Mouse (Mus musculus) cerebellum, adult 11-12 months (tissue): Measurements from ENCODE around the gene Myo6.

Experiments
- DNase-seq: peaks from one replicate; pipeline ENCODE4 v3.0.0; 2022

Myo6 gene

DNA sequence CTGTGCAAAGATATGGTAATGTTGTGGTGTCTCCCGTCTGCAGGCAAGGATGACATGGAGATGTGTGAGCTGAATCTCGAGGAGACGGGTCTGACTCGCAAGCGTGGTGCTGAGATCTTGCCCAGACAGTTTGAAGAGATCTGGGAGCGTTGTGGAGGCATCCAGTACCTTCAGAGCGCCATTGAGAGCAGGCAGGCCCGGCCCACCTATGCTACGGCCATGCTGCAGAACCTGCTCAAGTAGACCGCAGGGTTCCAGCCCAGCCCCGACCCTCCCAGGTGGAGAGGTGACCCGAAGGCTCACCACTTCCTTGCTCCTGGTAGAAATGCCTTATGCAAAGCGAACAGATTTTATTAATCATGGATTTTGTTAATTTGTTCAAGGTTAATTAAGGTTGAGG, 142.8 kb downstream of the Myo6 start:
- no peak for DNase-seq

DNA sequence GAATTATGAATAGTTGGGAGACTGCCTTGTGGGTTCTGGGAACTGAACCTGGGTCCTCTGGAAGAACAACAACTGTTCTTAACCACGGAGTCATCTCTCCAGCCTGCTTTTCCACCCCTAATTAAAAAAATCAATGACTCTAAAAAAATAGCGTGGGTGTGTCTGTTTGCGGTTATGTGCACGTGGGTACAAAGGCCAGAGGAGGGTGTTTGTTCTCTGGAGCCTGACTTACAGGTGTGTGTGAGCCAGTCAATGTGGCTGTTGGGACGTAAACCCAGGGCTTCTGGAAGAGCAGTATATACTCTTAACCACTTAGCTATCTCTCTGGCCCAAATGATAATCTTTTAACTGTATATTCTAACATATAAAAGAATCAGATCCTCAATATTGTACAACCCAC, 148.8 kb downstream of the Myo6 start:
- DNase-seq, result no peak

DNA sequence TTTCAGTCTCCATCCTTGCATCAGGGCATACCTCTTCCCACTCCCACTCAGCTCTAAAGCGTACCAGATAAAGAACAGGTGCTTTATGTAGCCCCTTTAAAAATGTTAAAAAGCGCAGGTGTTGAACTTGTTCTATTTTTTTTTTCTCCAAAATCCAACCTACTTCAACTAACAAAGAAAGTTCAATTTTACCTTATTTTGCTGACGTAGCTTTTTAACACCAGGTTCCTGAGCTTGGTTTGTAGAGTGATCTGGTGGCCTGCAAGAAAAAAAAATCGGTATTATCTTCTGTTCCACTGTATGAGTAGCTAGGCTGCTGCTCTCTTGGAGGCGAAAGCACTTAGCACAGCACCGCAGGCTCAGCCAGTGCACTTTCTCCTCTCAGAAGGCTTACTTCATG, 151.1 kb downstream of the Myo6 start:
- no peak for DNase-seq

DNA sequence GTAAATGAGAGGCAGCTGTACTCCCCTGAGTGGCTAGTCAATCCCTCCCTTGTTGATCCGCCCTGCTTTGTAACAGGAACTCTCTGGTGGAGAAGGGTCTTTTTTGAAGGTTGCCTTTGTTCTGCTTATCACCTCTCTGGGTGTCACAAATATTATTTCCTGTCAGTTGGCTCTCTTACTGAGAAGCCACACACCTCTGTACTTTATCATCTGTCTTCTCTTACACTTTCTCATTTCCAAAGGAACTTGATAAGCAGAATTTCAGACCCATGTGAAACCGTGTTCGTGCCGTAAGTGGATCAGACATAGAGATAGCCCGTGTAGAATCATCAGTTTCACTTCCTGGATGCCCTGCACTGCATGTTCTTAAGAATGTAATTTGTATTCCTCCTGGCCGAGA, 153.2 kb downstream of the Myo6 start:
- DNase-seq, result no peak

DNA sequence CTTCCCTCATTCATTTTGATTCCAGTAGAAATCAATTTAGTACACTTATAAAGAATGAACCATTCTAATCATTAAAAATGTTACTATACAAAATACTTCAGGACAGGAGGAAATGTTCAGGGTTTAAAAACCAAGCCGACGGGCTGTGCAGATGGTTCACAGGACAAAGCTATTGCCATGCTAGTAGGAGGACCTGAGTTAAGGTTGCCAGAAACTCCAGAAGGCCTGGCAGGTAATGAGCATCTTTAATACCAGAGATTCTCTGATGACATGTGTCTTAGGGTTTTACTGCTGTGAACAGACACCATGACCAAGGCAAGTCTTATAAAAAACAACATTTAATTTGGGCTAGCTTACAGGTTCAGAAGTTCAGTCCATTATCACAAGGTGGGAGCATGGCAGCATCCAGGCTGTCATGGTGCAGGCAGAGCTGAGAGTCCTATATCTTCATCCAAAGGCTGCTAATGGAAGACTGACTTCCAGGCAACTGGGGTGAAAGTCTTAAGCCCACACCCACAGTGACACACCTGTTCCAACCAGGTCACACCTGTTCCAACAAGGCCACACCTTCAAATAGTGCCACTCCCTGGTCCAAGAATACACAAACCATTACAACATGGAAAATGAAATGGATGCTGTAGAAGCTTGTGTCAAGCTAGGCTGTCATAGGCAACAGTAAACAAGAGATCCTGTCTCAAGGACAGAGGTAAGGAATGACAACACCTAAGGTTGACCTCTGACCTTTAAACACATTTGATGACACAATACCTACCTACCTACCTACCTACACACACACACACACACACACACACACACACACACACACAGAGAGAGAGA, 156.4 kb downstream of the Myo6 start:
- peak; percentile 8 for DNase-seq

DNA sequence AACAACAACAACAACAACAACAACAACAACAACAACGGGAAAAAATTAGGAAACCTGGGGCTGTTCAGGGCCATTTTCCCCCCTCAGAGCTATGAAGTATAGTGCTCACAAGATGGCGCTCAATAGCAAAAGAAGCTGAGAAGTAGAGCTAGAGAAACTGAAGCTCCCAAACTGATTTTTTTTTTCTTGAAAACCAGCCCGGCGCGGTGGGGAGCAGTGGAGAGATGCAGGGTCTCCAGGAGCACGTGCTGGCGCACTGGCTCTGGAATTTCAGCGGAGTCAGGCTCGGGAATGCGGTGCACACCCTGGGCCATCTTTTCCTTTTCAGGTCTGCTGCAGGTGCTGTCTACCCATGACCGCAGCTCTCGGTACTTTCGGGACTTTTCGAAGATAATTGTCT, 167.3 kb downstream of the Myo6 start:
- DNase-seq, result no peak

DNA sequence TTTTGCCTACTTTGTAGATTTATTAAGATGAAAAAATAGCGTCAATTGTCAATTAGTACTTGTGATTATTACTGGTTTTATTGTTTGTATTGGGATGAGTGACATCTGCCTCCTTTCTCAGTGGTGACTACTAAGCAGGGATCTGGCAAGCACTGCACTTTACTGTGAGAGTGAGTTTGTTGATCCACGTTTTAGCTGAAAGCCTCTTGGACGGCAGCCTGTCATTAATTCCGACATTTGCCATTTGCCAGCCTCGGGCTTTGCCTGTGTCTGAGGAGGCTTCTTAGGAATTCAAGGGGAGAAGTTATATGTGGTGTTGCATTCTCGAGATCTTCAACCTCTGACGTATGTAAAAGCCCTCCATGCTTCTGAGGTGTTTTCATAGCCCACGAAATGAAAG, 168.6 kb downstream of the Myo6 start:
- DNase-seq, result no peak

DNA sequence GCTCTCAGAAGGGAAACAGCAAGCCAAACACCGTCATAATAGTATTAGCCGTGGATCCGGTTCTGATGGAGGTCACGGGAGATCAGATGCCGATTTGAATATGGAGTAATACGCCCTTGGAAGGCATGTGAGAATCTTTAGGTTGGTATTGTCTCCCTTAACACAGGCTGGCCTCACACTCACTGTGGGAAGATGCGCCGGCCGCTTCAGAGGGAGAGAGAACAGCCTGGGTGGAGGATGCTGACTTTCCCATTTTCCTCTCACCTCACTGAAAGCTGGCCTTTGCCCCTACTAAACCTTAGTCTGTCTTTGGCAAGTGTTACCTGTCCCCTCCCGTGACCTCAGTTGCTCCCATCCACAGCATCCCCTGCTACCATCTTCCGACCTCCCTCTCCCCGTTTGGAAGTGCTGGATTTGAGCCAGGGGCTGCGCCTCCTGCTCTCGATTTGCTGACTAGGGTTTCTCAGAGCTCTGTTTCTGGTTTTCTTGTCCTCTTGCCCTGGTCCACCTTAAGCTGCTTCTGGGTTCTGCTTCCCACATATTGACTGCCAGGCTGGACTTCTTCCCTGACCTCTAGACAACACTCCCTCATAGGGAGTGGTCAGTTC, 169.3 kb downstream of the Myo6 start:
- no peak for DNase-seq

DNA sequence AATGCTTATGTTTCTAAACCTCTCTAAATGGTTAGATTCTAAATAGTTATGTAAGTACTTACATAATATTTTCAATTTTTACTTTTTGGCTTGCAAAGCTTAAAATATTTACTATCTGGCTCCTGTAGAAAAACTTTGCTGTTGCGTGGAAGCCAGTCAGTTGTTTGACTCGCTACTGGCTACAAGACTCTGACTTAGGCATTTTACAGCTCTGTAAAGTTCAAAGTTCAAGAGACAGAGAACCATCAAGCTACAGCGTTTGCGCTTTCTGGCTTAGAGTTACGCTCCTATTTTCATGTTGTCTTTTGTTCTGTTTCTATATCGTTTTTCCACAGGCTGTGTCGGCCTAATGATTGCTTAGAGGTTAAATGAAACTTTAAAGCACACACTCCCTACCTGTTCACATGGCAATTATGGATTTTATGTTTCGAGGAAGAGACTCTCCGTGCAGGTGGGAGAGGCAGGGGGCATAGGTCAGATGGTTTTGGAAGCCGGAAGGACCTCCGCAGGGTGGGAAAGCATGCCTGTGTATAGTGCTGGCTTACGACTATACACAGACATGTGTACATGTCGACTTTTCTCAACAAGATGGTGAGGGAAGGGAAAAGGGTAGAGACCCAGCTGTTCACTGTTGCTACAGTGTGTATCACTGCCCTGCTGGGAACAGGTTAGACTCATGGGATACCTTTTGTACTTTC, 171.0 kb downstream of the Myo6 start:
- no peak for DNase-seq

DNA sequence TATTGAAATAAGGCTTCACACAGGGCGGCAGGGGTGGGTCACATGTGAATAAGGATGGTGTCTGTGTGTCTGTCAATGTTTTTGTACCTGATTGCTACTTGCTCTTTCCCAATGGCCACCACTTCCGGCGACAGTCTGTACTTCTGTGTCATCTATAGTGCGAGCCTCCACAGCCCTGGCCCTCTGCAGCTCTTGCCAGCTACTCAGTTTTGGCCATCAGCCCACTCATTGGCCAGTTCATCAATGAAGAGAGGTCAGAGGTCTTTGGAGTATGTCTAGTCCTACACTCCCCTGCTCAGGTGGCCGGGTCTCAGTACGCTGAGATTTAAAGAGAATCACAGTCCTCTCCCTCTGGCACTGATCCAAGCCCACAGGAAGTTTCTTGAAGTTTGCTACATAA, 173.2 kb downstream of the Myo6 start:
- DNase-seq, result no peak

DNA sequence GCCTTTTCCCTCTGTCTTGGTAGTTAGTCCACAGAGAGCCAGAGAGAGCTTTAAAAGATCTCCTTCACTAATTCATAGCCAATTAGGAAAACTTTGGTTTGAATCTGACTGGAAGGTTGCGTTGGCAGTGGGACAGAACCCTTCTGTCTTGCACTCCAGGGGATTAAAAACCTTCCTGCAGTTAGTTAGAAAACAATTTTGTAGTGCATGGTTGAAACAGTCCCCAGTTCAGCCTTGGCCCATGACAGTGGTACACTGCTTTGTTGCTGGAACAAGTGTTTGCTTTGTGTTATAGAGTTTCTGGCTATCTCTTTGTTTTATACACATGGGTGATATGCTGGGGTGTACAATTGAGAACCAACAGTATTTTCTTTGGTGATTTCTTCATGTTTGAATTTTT, 176.1 kb downstream of the Myo6 start:
- no peak for DNase-seq

DNA sequence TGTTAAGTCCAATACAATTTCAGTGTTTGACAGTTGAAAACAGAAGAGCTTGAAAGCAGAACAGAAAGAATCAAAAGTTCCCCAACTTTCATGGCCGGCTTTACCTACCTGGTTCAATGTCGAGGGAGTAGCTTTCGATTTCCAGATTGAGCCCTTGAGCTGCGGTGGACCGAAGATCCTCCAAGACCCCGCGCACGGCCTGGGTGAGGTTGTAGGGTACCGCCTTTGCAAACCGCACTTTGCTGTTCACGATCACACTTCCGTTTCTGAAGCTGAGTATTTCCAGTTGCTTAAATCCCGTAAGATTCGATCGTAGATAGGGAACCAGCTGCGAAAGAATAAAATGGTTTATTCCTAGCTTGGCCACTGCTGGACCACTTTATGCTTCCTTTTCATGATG, 176.9 kb downstream of the Myo6 start:
- DNase-seq, result no peak

DNA sequence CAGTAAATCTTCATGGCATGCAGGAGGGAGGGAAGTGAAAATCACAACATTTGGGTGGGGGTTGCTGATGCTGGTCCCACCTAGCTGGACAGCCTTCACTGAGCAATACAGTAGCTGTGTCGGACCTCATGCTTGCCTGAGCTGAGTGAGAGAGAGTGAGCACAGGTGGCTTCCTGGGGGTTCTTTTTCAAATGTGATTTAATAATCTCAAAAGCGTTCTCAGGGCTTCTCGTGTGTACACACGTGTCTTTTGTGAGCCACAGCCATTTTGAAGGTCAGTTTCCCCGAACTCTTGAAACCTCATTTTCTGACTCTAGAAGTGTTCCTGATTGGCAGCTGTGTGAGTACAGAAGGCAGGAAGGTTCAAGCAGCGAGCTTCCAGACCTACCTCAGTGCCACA, 177.7 kb downstream of the Myo6 start:
- DNase-seq, result no peak

DNA sequence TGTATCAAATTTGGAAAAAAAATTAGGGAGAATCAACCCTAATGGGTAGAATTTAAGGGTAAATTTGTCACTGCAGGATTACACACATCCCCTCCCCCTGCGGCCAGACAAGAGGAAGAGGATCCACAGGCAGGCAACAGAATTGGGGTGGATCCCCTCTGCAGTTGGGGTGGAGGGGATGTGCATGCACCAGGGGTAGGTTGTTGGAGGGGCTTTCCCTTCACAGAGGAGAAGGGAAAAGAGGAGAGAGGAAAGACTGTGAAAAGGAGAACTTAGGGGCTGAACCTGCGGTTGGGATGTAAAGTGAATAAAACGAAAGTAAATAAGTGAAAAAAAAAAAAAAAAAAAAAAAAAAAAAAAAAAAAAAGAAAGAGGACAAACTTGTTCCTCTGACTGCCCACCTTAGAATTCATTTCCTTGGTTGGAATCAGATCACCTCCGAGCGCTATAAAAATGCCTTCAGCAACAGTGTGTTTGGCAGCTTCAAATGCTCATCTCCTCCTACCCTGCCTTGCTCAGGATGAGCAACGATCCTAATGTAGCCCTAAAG, 179.7 kb downstream of the Myo6 start:
- DNase-seq, result no peak

DNA sequence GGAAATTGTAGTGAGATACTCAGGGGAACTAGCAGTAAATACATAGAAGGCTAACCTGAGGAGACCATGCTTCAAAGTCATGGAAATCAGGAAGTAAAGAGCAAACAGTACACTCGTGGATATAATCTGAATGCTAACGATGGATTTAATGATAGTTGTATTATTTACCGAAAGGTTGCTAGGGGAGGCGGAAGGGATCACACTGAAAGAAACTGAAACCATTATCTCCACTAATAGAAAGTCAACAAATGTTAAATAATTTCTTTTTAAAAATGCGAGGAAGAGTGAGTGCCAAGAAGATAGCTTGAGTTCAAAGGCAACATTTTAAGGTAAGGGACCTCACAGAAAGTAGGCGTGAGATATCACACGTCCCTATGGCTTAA, 186.5 kb downstream of the Myo6 start:
- DNase-seq, result no peak

DNA sequence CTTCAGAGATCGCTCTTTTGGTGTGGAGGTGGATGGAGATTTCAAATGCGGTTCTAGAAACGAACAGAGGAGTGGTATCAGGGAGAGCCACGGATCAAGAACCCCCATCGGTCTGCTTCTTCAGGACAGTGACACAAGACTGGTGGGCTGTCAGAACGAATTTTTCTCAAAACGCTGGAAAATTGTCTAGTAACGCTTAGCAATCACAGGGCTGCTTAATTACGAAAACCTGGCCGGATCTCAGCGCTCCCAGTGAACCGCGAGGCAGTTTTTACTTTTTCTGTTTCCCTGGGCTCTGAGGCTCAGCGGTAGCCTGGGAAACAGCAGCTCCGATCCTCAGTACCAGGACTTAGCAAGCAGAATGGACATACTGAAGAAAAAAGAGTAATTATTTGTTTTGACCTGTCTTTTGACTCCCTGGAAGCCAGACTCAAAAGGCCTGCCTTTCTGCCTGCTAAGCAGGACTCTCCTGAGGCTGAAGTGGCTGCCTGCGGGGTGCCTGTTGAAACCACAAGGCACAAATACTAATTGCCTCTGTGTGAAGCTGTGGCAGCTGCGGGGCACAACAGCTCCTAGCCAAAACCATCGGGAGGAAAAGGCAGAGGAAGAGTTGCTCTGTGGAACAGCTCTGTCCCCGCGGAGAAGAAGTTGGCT, 187.0 kb downstream of the Myo6 start:
- no peak for DNase-seq

DNA sequence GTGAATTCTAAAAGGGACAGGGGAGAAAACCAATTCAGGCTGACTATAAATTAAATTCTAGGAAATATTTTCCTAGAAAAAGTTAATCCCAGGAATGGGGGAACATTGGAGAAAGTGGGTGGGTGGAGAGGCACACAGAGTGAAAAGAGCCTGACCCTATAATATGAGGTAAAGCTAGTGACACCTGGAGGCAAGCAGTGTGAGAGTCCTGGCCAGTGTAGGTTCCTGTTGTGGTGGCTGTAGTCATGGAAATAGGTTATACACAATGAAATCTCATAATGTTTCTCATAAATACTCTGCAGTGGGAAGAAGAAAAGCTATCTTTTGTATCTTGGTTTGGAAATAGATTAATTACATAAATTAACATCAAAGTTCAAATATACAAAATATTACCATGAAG, 195.2 kb downstream of the Myo6 start:
- DNase-seq, result no peak
